Mouse (Mus musculus) layer of hippocampus, adult 18-20 months (tissue): ENCODE measurements at regions not wholly inside any gene's neighbourhood (a gene's known extent, or its start where the extent isn't known, plus 50 kb on each side); places are given as distances from the start of the nearest gene placed in this dataset.
A peak's percentile ranks its signal among the peaks of the same experiment; 100 is the strongest.

Source experiments
- DNase-seq, 2 experiments: peaks; one replicate each; pipeline ENCODE4 v3.0.0; 2022; ENCODE audit warnings: low spot score in 2 of 2

GRCm38 (mm10) chr4:142865593-142865992 is 347.2 kb downstream of the Prdm2 start:
- DNase-seq = no peak

GRCm38 (mm10) chr4:142863939-142864338 is 348.9 kb downstream of the Prdm2 start:
- DNase-seq = no peak

- DNase-seq = no peak
These were observed 352.4 kb downstream of the Prdm2 start for GRCm38 (mm10) chr4:142860441-142860840.

- DNase-seq = peak in 1 of 2 experiments; percentile 8
These were observed 356.2 kb downstream of the Prdm2 start for GRCm38 (mm10) chr4:142856626-142857025.

- DNase-seq = no peak
These were observed 357.2 kb downstream of the Prdm2 start for GRCm38 (mm10) chr4:142855635-142856034.

- peak in 1 of 2 experiments; percentile 55 for DNase-seq
These were observed 358.9 kb downstream of the Prdm2 start for GRCm38 (mm10) chr4:142853924-142854323.

- no peak for DNase-seq
These were observed 367.6 kb downstream of the Prdm2 start for GRCm38 (mm10) chr4:142845066-142845696.

- no peak for DNase-seq
These were observed 373.3 kb downstream of the Prdm2 start for GRCm38 (mm10) chr4:142839540-142839939.

- DNase-seq = no peak
These were observed 374.3 kb downstream of the Prdm2 start for GRCm38 (mm10) chr4:142838363-142838964.

GRCm38 (mm10) chr4:142837636-142838035 is 375.2 kb downstream of the Prdm2 start:
- no peak for DNase-seq

GRCm38 (mm10) chr4:142829711-142830110 is 383.1 kb downstream of the Prdm2 start:
- peak in 1 of 2 experiments; percentile 10 for DNase-seq

GRCm38 (mm10) chr4:142828969-142829368 is 383.8 kb downstream of the Prdm2 start:
- DNase-seq = no peak

GRCm38 (mm10) chr4:142826250-142826893 is 386.4 kb downstream of the Prdm2 start:
- peak in 1 of 2 experiments; percentile 10 for DNase-seq

GRCm38 (mm10) chr4:142825786-142826185 is 387.0 kb downstream of the Prdm2 start:
- no peak for DNase-seq

- DNase-seq = no peak
These were observed 394.4 kb downstream of the Prdm2 start for GRCm38 (mm10) chr4:142818440-142818839.

GRCm38 (mm10) chr4:142816986-142817385 is 395.8 kb downstream of the Prdm2 start:
- DNase-seq = no peak

GRCm38 (mm10) chr4:142803819-142804218 is 409.0 kb downstream of the Prdm2 start:
- no peak for DNase-seq

GRCm38 (mm10) chr4:142799291-142799690 is 413.5 kb downstream of the Prdm2 start:
- DNase-seq = no peak

- peak; percentile 6 to 14 for DNase-seq
These were observed 414.0 kb downstream of the Prdm2 start for GRCm38 (mm10) chr4:142798834-142799233.

GRCm38 (mm10) chr4:142792606-142792970 is 420.2 kb downstream of the Prdm2 start:
- DNase-seq = no peak

- no peak for DNase-seq
These were observed 420.8 kb downstream of the Prdm2 start for GRCm38 (mm10) chr4:142791823-142792605.

- no peak for DNase-seq
These were observed 423.7 kb downstream of the Prdm2 start for GRCm38 (mm10) chr4:142789048-142789447.
